Comparison of ENCODE assay signal across 31 mouse cellular contexts in the genomic region with DNA sequence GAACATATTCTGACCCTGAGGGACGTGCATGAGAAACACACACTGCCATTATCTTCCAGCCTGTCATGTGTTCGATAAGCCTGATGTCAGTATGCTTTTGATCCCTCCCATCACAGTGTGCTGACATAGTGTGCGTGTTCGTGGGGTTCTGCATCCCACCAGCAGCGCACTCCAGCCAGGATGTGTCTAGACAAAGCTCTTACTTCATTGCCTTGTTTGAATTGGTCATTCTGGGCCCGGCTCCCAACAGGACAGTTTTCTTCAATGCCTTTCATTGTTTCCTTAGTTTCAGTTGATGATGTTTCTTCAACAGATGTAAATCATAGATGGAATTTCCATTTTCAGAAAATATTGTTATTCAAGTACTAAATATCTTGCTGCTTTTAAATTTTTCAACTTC.
"Had no signal": no experiment of that assay in that cellular context is flagged by ENCODE, and none has a peak within 500 bp of the region (broad histone marks: within the 10 kb centered on the region; RNA-seq: fewer than 3 reads in every experiment).

No protein-coding gene starts in this region.

- H3K4me2 ChIP-seq: limb, embryonic 12.5 days; limb, embryonic 13.5 days; limb, embryonic 15.5 days; liver, embryonic 11.5 days; liver, embryonic 12.5 days; liver, embryonic 13.5 days; liver, embryonic 15.5 days; lung, embryonic 14.5 days; lung, embryonic 15.5 days; midbrain, embryonic 12.5 days; midbrain, embryonic 13.5 days; neural tube, embryonic 12.5 days; neural tube, embryonic 13.5 days had no signal

- H3K27me3 ChIP-seq: limb, embryonic 12.5 days; limb, embryonic 13.5 days; limb, embryonic 15.5 days; liver, embryonic 12.5 days; liver, embryonic 13.5 days; liver, embryonic 15.5 days; lung, embryonic 15.5 days; megakaryocyte, embryonic 14.5 days; midbrain, embryonic 12.5 days; midbrain, embryonic 13.5 days; neural tube, embryonic 12.5 days; neural tube, embryonic 13.5 days had no signal

- H3K4me1 ChIP-seq: limb, embryonic 10.5 days; limb, embryonic 12.5 days; limb, embryonic 13.5 days; limb, embryonic 15.5 days; liver, embryonic 12.5 days; liver, embryonic 13.5 days; liver, embryonic 15.5 days; lung, embryonic 15.5 days; megakaryocyte, embryonic 14.5 days; midbrain, embryonic 10.5 days; midbrain, embryonic 12.5 days; midbrain, embryonic 13.5 days; neural tube, embryonic 12.5 days; neural tube, embryonic 13.5 days had no signal

- H3K9ac ChIP-seq: limb, embryonic 12.5 days; limb, embryonic 13.5 days; limb, embryonic 15.5 days; liver, embryonic 12.5 days; liver, embryonic 13.5 days; liver, embryonic 14.5 days; liver, embryonic 15.5 days; liver, postnatal 0 days; lung, embryonic 14.5 days; lung, embryonic 15.5 days; midbrain, embryonic 12.5 days; midbrain, embryonic 13.5 days; neural tube, embryonic 12.5 days; neural tube, embryonic 13.5 days had no signal

- H3K36me3 ChIP-seq: limb, embryonic 10.5 days; limb, embryonic 15.5 days; liver, embryonic 12.5 days; liver, embryonic 13.5 days; liver, embryonic 15.5 days; lung, embryonic 15.5 days; midbrain, embryonic 10.5 days; midbrain, embryonic 12.5 days; midbrain, embryonic 13.5 days; neural tube, embryonic 12.5 days; neural tube, embryonic 13.5 days had no signal

- ATAC-seq: liver, embryonic 12.5 days; liver, postnatal 0 days; lung, postnatal 0 days; midbrain, embryonic 13.5 days; midbrain, embryonic 16.5 days had no signal

- H3K4me3 ChIP-seq: limb, embryonic 10.5 days; limb, embryonic 12.5 days; limb, embryonic 13.5 days; limb, embryonic 15.5 days; liver, embryonic 12.5 days; liver, embryonic 13.5 days; liver, embryonic 15.5 days; lung, embryonic 15.5 days; megakaryocyte, embryonic 14.5 days; midbrain, embryonic 10.5 days; midbrain, embryonic 12.5 days; midbrain, embryonic 13.5 days; myocyte; neural tube, embryonic 12.5 days; neural tube, embryonic 13.5 days had no signal

- DNase-seq: left cerebral cortex, postnatal 4 days; liver; liver, embryonic 13.5 days; liver, postnatal 0 days; lung, adult 18-20 months; lung, adult 2 months; lung, embryonic 14.5 days; lung, postnatal 10 days; lung, postnatal 14 days; lung, postnatal 36 days; lung, postnatal 4 days; midbrain, embryonic 14.5 days had no signal

- H3K27ac ChIP-seq: limb, embryonic 10.5 days; limb, embryonic 12.5 days; limb, embryonic 13.5 days; limb, embryonic 15.5 days; liver, embryonic 12.5 days; liver, embryonic 13.5 days; liver, embryonic 14.5 days; liver, embryonic 15.5 days; lung, embryonic 15.5 days; macrophage; midbrain, embryonic 10.5 days; midbrain, embryonic 12.5 days; midbrain, embryonic 13.5 days; neural tube, embryonic 12.5 days; neural tube, embryonic 13.5 days had no signal

- H3K9me3 ChIP-seq: limb, embryonic 10.5 days; limb, embryonic 12.5 days; limb, embryonic 15.5 days; liver, embryonic 12.5 days; liver, embryonic 13.5 days; liver, embryonic 15.5 days; lung, embryonic 15.5 days; midbrain, embryonic 10.5 days; midbrain, embryonic 12.5 days; midbrain, embryonic 13.5 days; neural tube, embryonic 12.5 days; neural tube, embryonic 13.5 days had no signal
